Mouse (Mus musculus) intestine, embryonic 14.5 days (tissue): Measurements from ENCODE around the gene Lin7c. TPM values are rescaled to one million over a fixed set of nuclear protein-coding genes. Genes with fewer than 3 reads are reported as not detected.

Experiments used
- polyA plus RNA-seq: library from polyadenylated mRNA; unstranded; fragments of >200 nt; fragmentation: Nextera tagmentation; extraction: Ambion mirVana; gene quantifications from 2 replicates; pipeline ENCODE4 v1.2.1, GENCODE M21; 2014

Gene Lin7c
- polyA plus RNA-seq, 1 experiment from 2014 or later: 69.2 TPM

Other genes with a start within 250 kb of the Lin7c start
- gene Bdnf, start 216.2 kb upstream of the Lin7c start, polyA plus RNA-seq: 4.2 and 4.9 TPM in 2 replicates
- 47.3 and 48.8 TPM in 2 replicates for gene Lgr4, start 26.8 kb downstream of the Lin7c start, polyA plus RNA-seq
- 54.7 and 58.7 TPM in 2 replicates for gene Ccdc34, start 127.0 kb downstream of the Lin7c start, polyA plus RNA-seq